Mouse (Mus musculus) heart, adult 2 months (tissue): Measurements from ENCODE around the gene Tmem212.
A peak's percentile ranks its signal among the peaks of the same experiment; 100 is the strongest.

Source experiments
- CTCF ChIP-seq: fragments of 200-600 bp; IDR thresholded peaks from 2 replicates; pipeline ENCODE4 v1.8.1; 2022; ENCODE audit warnings: antibody characterized with exemption, mild to moderate bottlenecking, moderate library complexity
- EP300 ChIP-seq: fragments of 200-500 bp; IDR thresholded peaks from 2 replicates; pipeline ENCODE4 v1.6.1; 2011; ENCODE audit warnings: low read depth, low read length, control low read depth; ENCODE audit not compliant: insufficient read depth
- POLR2A ChIP-seq: fragments of 200-500 bp; IDR thresholded peaks from 2 replicates; pipeline ENCODE4 v1.6.1; 2011; ENCODE audit warnings: mild to moderate bottlenecking, low read depth, low read length, control low read depth; ENCODE audit not compliant: insufficient read depth

DNA sequence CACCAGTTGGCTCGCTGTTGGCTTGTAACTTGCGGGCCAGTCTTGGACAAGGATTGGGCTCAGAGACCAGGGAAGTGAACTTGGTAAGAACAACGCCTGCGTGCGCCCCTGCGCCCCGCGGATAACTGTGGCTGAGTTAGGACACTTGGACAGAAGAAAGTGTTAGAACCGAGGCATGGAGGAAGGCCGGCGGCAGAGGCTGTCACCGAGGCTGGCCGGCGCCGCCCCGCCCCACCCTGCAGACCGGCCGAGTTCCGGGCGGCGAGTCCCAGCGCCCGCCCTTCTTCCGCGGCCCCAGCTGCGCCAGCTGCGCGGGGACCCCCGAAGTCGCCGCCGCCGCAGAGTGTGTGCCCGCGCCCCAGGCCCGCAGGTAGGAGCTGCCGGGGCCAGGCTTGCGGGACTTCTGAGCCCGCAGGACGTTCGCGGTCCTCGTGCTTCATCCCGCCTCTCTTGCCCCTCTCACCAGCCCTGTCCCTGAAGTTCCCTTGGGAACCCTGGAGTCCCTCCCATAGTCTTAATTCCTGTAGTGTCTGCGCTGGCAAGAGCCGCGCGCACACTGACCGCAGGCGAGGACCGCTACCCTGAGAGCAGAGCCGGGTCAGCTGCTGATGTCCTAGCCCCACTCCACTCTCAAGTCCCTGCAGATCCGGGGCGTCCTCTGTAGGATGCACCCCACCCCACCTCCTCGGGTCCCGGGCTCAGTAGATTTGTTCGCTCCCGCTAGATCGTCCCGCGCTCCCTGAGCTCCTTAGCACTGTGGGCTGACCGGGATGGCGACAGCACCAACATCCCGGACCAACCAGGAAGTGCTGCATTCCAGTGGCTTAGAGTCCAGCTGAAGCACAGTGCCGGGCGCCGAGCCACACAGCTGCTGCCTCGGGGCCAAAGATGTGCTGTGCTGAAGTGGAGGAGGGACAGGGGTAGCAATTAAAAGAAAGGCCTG lies 42.5 kb upstream of the Tmem212 start, which contains the start of gene Pld1:
- TF ChIP-seq POLR2A (peak; percentile 75), EP300 (peak; percentile 76; the same call in 1 of the 2 replicates), CTCF (no peak)
